Mouse (Mus musculus) common myeloid progenitor, adult 5-6 weeks (primary cell): ENCODE data around the gene Slc2a9. TPM values are rescaled to one million over a fixed set of nuclear protein-coding genes. Genes with fewer than 3 reads are reported as not detected.

Source experiments
- ATAC-seq: replicated peaks from 2 replicates; pipeline ENCODE4 v1.8.0; 2016; ENCODE audit warnings: low read depth, mild to moderate bottlenecking, moderate TSS enrichment, inconsistent platforms; ENCODE audit not compliant: poor library complexity, severe bottlenecking
- total RNA-seq: library from RNA; stranded (forward); fragments of 200-1000, 187-1606 nt; gene quantifications from 2 replicates; pipeline ENCODE4 v1.2.3, GENCODE M21; 2017

The Slc2a9 gene
- total RNA-seq, 1 experiment from 2014 or later: 4.9 TPM

- ATAC-seq: no peak
These were observed 84.1 kb downstream of the Slc2a9 start for GRCm38 (mm10) chr5:38418799-38419198.

- no peak for ATAC-seq
These were observed 99.3 kb downstream of the Slc2a9 start for GRCm38 (mm10) chr5:38403612-38404011.

GRCm38 (mm10) chr5:38402288-38402687 lies 100.7 kb downstream of the Slc2a9 start:
- peak; percentile 66 for ATAC-seq

GRCm38 (mm10) chr5:38388857-38389256 lies 114.1 kb downstream of the Slc2a9 start:
- ATAC-seq: no peak

- ATAC-seq: no peak
These were observed 114.5 kb downstream of the Slc2a9 start for GRCm38 (mm10) chr5:38388420-38388823.

- no peak for ATAC-seq
These were observed 123.0 kb downstream of the Slc2a9 start for GRCm38 (mm10) chr5:38379970-38380369.

GRCm38 (mm10) chr5:38372369-38372768 lies 130.6 kb downstream of the Slc2a9 start:
- no peak for ATAC-seq

GRCm38 (mm10) chr5:38371308-38371707 lies 131.6 kb downstream of the Slc2a9 start:
- ATAC-seq: no peak

GRCm38 (mm10) chr5:38366650-38367470 lies 136.1 kb downstream of the Slc2a9 start:
- peak; percentile 82 for ATAC-seq

GRCm38 (mm10) chr5:38365521-38365920 lies 137.4 kb downstream of the Slc2a9 start:
- no peak for ATAC-seq

GRCm38 (mm10) chr5:38364396-38364795 lies 138.5 kb downstream of the Slc2a9 start:
- no peak for ATAC-seq

GRCm38 (mm10) chr5:38359716-38360115 lies 143.2 kb downstream of the Slc2a9 start:
- ATAC-seq: no peak

GRCm38 (mm10) chr5:38356927-38357326 lies 146.0 kb downstream of the Slc2a9 start:
- no peak for ATAC-seq

GRCm38 (mm10) chr5:38350351-38350929 lies 152.5 kb downstream of the Slc2a9 start:
- ATAC-seq: no peak

GRCm38 (mm10) chr5:38346646-38347432 lies 156.1 kb downstream of the Slc2a9 start:
- ATAC-seq: peak; percentile 81; the same call in 1 of the 2 replicates

GRCm38 (mm10) chr5:38343101-38343500 lies 159.8 kb downstream of the Slc2a9 start:
- ATAC-seq: no peak

- no peak for ATAC-seq
These were observed 168.4 kb downstream of the Slc2a9 start for GRCm38 (mm10) chr5:38334582-38334981.

- no peak for ATAC-seq
These were observed 169.6 kb downstream of the Slc2a9 start for GRCm38 (mm10) chr5:38333381-38333780.

- ATAC-seq: no peak
These were observed 183.8 kb downstream of the Slc2a9 start, which contains the start of gene Drd5 for GRCm38 (mm10) chr5:38318966-38319786. TSS of gene Drd5 (plus strand) at chr5:38319367.

GRCm38 (mm10) chr5:38309795-38310194 lies 193.1 kb downstream of the Slc2a9 start:
- no peak for ATAC-seq
